Mouse (Mus musculus): ENCODE measurements at regions not wholly inside any gene's neighbourhood (a gene's known extent, or its start where the extent isn't known, plus 50 kb on each side); places are given as distances from the start of the nearest gene placed in this dataset.
A peak's percentile ranks its signal among the peaks of the same experiment; 100 is the strongest.

DNA sequence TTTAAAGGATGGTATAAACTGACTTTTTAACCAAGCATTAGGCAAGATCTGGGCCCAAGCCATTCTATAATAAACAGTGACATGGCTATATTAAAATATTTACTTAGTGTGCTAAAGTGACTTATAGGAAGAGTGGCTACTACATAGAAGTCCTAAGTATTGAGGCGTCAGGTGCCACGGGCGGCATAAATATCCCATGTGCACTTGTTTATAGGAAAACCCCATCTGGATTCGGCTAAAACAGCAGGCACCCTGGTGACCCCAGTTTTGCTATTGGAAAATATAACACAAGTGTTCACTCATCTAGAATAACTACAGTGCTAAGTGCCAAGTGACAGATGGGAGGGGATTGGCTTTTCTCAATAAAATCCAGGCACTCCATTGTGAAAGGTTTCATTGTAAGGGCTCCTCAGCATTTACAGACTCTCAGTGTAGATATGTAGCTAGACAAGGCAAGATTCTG, 165.9 kb upstream of the Myocd start:
- no peak overlapping the region for H3K4me2 ChIP-seq (ENCODE audit: low read length)
- H3K9me3 ChIP-seq (ENCODE audit: control insufficient read depth, low read length), result no peaks in the 10 kb centered on the region
- H3K36me3 ChIP-seq (ENCODE audit: control insufficient read depth, insufficient read depth, low read length), result no peaks in the 10 kb centered on the region
- no peaks in the 10 kb centered on the region for H3K27me3 ChIP-seq (ENCODE audit: control insufficient read depth, insufficient read depth, low read length)
- 86% methylated on average over 4 of the region's 4 CpGs for WGBS
- no peak overlapping the region for H3K27ac ChIP-seq (replicated peaks in 1 of 2; ENCODE audit: control insufficient read depth in 1 of 2, insufficient read depth in 1 of 2, low read depth in 2 of 2, low read length in 2 of 2)
- ATAC-seq (ENCODE audit: insufficient number of reproducible peaks, insufficient read depth, low FRiP score, low read depth), result no peak
- H3K4me1 ChIP-seq (ENCODE audit: control insufficient read depth in 2 of 2, insufficient read depth in 2 of 2, low read length in 2 of 2), result peaks cover 0 to 6% of the 10 kb centered on the region in 2 experiments; a peak in 2 of 4 replicates
- H3K9ac ChIP-seq (ENCODE audit: low read length), result no peak overlapping the region
- no peak overlapping the region for H3K4me3 ChIP-seq (ENCODE audit: control insufficient read depth in 1 of 2, insufficient read depth in 1 of 2, low read depth in 1 of 2, low read length in 2 of 2)

GRCm38 (mm10) chr11:65421889-65422288, 152.1 kb upstream of the Myocd start:
- Histone ChIP-seq H3K9ac (ENCODE audit: low read length) (no peak overlapping the region), H3K27me3 (ENCODE audit: control insufficient read depth, insufficient read depth, low read length) (no peaks in the 10 kb centered on the region), H3K4me1 (ENCODE audit: control insufficient read depth in 2 of 2, insufficient read depth in 2 of 2, low read length in 2 of 2) (peaks cover 17 to 36% of the 10 kb centered on the region in 2 experiments), H3K4me3 (ENCODE audit: control insufficient read depth in 1 of 2, insufficient read depth in 1 of 2, low read depth in 1 of 2, low read length in 2 of 2) (no peak overlapping the region), H3K27ac (replicated peaks in 1 of 2; ENCODE audit: control insufficient read depth in 1 of 2, insufficient read depth in 1 of 2, low read depth in 2 of 2, low read length in 2 of 2) (peak overlapping the region; percentile 70 to 79), H3K9me3 (ENCODE audit: control insufficient read depth, low read length) (no peaks in the 10 kb centered on the region), H3K4me2 (ENCODE audit: low read length) (peak overlapping the region; percentile 24), H3K36me3 (ENCODE audit: control insufficient read depth, insufficient read depth, low read length) (no peaks in the 10 kb centered on the region)
- ATAC-seq (ENCODE audit: insufficient number of reproducible peaks, insufficient read depth, low FRiP score, low read depth), result peak; percentile 73
- 0% methylated on average over 1 of the region's 1 CpGs for WGBS

- Histone ChIP-seq H3K36me3 (ENCODE audit: control insufficient read depth, insufficient read depth, low read length) (no peaks in the 10 kb centered on the region), H3K9ac (ENCODE audit: low read length) (no peak overlapping the region), H3K4me3 (ENCODE audit: control insufficient read depth in 1 of 2, insufficient read depth in 1 of 2, low read depth in 1 of 2, low read length in 2 of 2) (no peak overlapping the region), H3K9me3 (ENCODE audit: control insufficient read depth, low read length) (peaks cover 13% of the 10 kb centered on the region), H3K4me2 (ENCODE audit: low read length) (no peak overlapping the region), H3K4me1 (ENCODE audit: control insufficient read depth in 2 of 2, insufficient read depth in 2 of 2, low read length in 2 of 2) (0 out of 4 replicates have a peak, but pooled peaks cover 0 to 8% of the 10 kb centered on the region in 2 experiments), H3K27me3 (ENCODE audit: control insufficient read depth, insufficient read depth, low read length) (no peaks in the 10 kb centered on the region), H3K27ac (replicated peaks in 1 of 2; ENCODE audit: control insufficient read depth in 1 of 2, insufficient read depth in 1 of 2, low read depth in 2 of 2, low read length in 2 of 2) (peak overlapping the region; percentile 6 to 24; a peak in 1 of 4 replicates)
- no peak for ATAC-seq (ENCODE audit: insufficient number of reproducible peaks, insufficient read depth, low FRiP score, low read depth)
- 39% methylated on average over 1 of the region's 1 CpGs for WGBS
Observed at GRCm38 (mm10) chr11:65408621-65409020, 138.8 kb upstream of the Myocd start.

DNA sequence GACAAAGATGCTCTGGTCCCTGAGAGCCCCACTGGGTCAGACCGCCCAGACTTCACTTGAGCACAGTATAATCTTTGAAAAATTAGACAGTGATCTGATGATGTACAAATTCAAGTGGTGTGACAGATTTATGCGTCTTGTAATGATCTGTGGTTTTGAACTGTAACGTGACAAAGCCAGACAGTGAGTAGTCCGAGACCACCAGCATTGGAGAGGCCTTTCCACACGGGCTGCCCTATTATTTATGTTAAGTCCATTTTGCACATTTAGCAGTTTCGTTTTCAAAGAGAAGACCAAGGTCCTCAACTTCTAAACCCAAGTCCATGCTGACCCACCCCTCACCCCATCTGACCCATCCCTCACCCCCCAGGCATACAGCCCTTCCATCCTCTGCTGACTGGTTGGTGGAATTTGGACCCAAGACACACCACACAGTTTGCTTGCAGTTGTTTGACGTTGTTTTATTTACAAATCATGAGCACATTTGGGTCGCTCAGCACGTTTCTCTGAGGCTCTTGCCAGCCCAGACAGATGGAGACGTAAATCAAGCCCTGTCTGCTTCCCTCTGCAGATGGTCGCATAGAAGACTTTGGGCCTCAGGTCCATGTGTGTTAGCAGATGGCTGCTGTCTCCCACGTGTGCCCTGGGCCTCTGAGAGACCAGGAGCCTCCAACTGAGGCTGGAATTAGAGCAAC, 132.8 kb upstream of the Myocd start:
- Histone ChIP-seq H3K9me3 (ENCODE audit: control insufficient read depth, low read length) (no peaks in the 10 kb centered on the region), H3K4me1 (ENCODE audit: control insufficient read depth in 2 of 2, insufficient read depth in 2 of 2, low read length in 2 of 2) (0 out of 4 replicates have a peak, but pooled peaks cover 0 to 1% of the 10 kb centered on the region in 2 experiments), H3K27ac (replicated peaks in 1 of 2; ENCODE audit: control insufficient read depth in 1 of 2, insufficient read depth in 1 of 2, low read depth in 2 of 2, low read length in 2 of 2) (no peak overlapping the region), H3K4me2 (ENCODE audit: low read length) (no peak overlapping the region), H3K36me3 (ENCODE audit: control insufficient read depth, insufficient read depth, low read length) (no peaks in the 10 kb centered on the region), H3K4me3 (ENCODE audit: control insufficient read depth in 1 of 2, insufficient read depth in 1 of 2, low read depth in 1 of 2, low read length in 2 of 2) (no peak overlapping the region), H3K9ac (ENCODE audit: low read length) (no peak overlapping the region), H3K27me3 (ENCODE audit: control insufficient read depth, insufficient read depth, low read length) (no peaks in the 10 kb centered on the region)
- WGBS, result 80% methylated on average over 12 of the region's 12 CpGs
- no peak for ATAC-seq (ENCODE audit: insufficient number of reproducible peaks, insufficient read depth, low FRiP score, low read depth)

DNA sequence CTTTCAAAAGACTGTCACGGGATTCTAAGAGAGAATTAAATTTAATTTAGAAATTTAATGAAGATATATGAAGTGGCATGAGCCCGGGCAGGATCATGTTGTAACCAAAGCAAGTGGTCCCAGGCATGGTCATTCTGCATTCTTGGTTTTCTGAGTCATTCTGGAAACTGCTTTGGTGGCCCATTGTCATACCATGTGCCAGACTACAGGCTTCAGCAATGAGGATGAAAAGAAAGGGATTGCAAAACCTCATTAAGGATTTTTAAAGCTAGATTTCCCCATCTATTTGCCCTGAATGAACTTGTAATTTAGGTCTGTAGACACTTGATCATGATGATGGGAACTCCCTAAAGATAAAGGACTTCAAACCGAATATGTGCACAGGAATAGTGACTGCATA, 119.4 kb upstream of the Myocd start:
- WGBS, result 79% methylated on average over 3 of the region's 3 CpGs
- Histone ChIP-seq H3K9me3 (ENCODE audit: control insufficient read depth, low read length) (no peaks in the 10 kb centered on the region), H3K27ac (replicated peaks in 1 of 2; ENCODE audit: control insufficient read depth in 1 of 2, insufficient read depth in 1 of 2, low read depth in 2 of 2, low read length in 2 of 2) (no peak overlapping the region), H3K9ac (ENCODE audit: low read length) (no peak overlapping the region), H3K4me3 (ENCODE audit: control insufficient read depth in 1 of 2, insufficient read depth in 1 of 2, low read depth in 1 of 2, low read length in 2 of 2) (no peak overlapping the region), H3K27me3 (ENCODE audit: control insufficient read depth, insufficient read depth, low read length) (no peaks in the 10 kb centered on the region), H3K36me3 (ENCODE audit: control insufficient read depth, insufficient read depth, low read length) (no peaks in the 10 kb centered on the region), H3K4me2 (ENCODE audit: low read length) (no peak overlapping the region), H3K4me1 (ENCODE audit: control insufficient read depth in 2 of 2, insufficient read depth in 2 of 2, low read length in 2 of 2) (peaks cover 11 to 14% of the 10 kb centered on the region in 2 experiments)
- no peak for ATAC-seq (ENCODE audit: insufficient number of reproducible peaks, insufficient read depth, low FRiP score, low read depth)

- H3K4me2 ChIP-seq (ENCODE audit: low read length), result peak overlapping the region; percentile 1; the same call in 1 of the 2 replicates
- H3K36me3 ChIP-seq (ENCODE audit: control insufficient read depth, insufficient read depth, low read length), result no peaks in the 10 kb centered on the region
- 0 out of 2 replicates have a peak overlapping the region, but pooled peaks have one; percentile 21 for H3K9ac ChIP-seq (ENCODE audit: low read length)
- no peak overlapping the region for H3K4me3 ChIP-seq (ENCODE audit: control insufficient read depth in 1 of 2, insufficient read depth in 1 of 2, low read depth in 1 of 2, low read length in 2 of 2)
- H3K27ac ChIP-seq (replicated peaks in 1 of 2; ENCODE audit: control insufficient read depth in 1 of 2, insufficient read depth in 1 of 2, low read depth in 2 of 2, low read length in 2 of 2), result peak overlapping the region; percentile 34 to 58; a peak in 3 of 4 replicates
- peaks cover 11 to 14% of the 10 kb centered on the region in 2 experiments for H3K4me1 ChIP-seq (ENCODE audit: control insufficient read depth in 2 of 2, insufficient read depth in 2 of 2, low read length in 2 of 2)
- no peaks in the 10 kb centered on the region for H3K9me3 ChIP-seq (ENCODE audit: control insufficient read depth, low read length)
- WGBS, result 31% methylated on average over 14 of the region's 14 CpGs
- no peaks in the 10 kb centered on the region for H3K27me3 ChIP-seq (ENCODE audit: control insufficient read depth, insufficient read depth, low read length)
- no peak for ATAC-seq (ENCODE audit: insufficient number of reproducible peaks, insufficient read depth, low FRiP score, low read depth)
Observed at GRCm38 (mm10) chr11:65386291-65387061, 116.7 kb upstream of the Myocd start.

DNA sequence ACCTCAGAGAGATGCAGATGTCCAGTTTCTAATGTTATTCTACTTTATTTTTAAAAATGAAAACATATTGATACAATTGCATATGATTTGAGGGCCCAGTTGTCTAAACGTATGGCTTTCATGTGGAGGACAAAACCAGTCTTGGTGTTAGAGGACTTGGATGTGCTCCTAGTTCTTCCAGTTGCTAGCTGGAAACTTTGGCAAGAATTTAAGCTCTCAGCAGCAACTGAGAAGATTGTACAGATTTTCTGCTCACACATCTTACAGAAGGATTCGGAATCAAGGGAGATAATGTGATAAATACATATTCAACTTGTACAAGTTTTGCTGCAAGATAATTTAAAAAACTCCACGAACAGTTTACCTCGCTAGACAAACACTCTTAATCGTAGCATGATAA, 105.6 kb upstream of the Myocd start:
- H3K4me1 ChIP-seq (ENCODE audit: control insufficient read depth in 2 of 2, insufficient read depth in 2 of 2, low read length in 2 of 2), result peaks cover 2 to 7% of the 10 kb centered on the region in 2 experiments; a peak in 3 of 4 replicates

More for the DNA sequence above, 105.6 kb upstream of the Myocd start:
- no peak overlapping the region for H3K9ac ChIP-seq (ENCODE audit: low read length)
- no peaks in the 10 kb centered on the region for H3K27me3 ChIP-seq (ENCODE audit: control insufficient read depth, insufficient read depth, low read length)
- no peaks in the 10 kb centered on the region for H3K9me3 ChIP-seq (ENCODE audit: control insufficient read depth, low read length)
- ATAC-seq (ENCODE audit: insufficient number of reproducible peaks, insufficient read depth, low FRiP score, low read depth), result no peak
- 73% methylated on average over 5 of the region's 5 CpGs for WGBS
- H3K4me2 ChIP-seq (ENCODE audit: low read length), result no peak overlapping the region
- H3K36me3 ChIP-seq (ENCODE audit: control insufficient read depth, insufficient read depth, low read length), result no peaks in the 10 kb centered on the region
- no peak overlapping the region for H3K27ac ChIP-seq (replicated peaks in 1 of 2; ENCODE audit: control insufficient read depth in 1 of 2, insufficient read depth in 1 of 2, low read depth in 2 of 2, low read length in 2 of 2)
- H3K4me3 ChIP-seq (ENCODE audit: control insufficient read depth in 1 of 2, insufficient read depth in 1 of 2, low read depth in 1 of 2, low read length in 2 of 2), result no peak overlapping the region
